Mouse (Mus musculus) neural tube, embryonic 14.5 days (tissue): ENCODE measurements around the gene Acsl4. TPM values are rescaled to one million over a fixed set of nuclear protein-coding genes. Genes with fewer than 3 reads are reported as not detected.

Experiments used
- ATAC-seq: fragments of 200-750 bp; cut with Nextera tagmentation; 2 replicates; pipeline ENCODE4 v1.8.0; 2017; ENCODE audit warnings: low read depth, mild to moderate bottlenecking, moderate TSS enrichment, moderate library complexity
- H3K27ac ChIP-seq: fragments of 300-500 bp; sonication (generic); 2 replicates; pipeline ENCODE4 v1.5.1; 2014; ENCODE audit warnings: low read depth, mild to moderate bottlenecking, control low read depth, low read length, moderate library complexity, mixed read lengths
- H3K27me3 ChIP-seq: fragments of 300-500 bp; sonication (generic); 2 replicates; pipeline ENCODE4 v1.6.1; 2014; ENCODE audit warnings: low read length; ENCODE audit not compliant: control insufficient read depth, insufficient read depth
- H3K36me3 ChIP-seq: fragments of 300-500 bp; sonication (generic); 2 replicates; pipeline ENCODE4 v1.6.1; 2014; ENCODE audit warnings: low read length, mixed read lengths; ENCODE audit not compliant: control insufficient read depth, insufficient read depth
- H3K4me1 ChIP-seq: fragments of 300-500 bp; sonication (generic); 2 replicates; pipeline ENCODE4 v1.6.1; 2014; ENCODE audit warnings: low read length; ENCODE audit not compliant: control insufficient read depth, insufficient read depth
- H3K4me2 ChIP-seq: fragments of 300-500 bp; sonication (generic); 2 replicates; pipeline ENCODE4 v1.6.1; 2014; ENCODE audit warnings: mild to moderate bottlenecking, low read depth, low read length, control low read depth
- H3K4me3 ChIP-seq: fragments of 300-500 bp; sonication (generic); 2 replicates; pipeline ENCODE4 v1.5.1; 2014; ENCODE audit warnings: low read depth, low read length, control low read depth, mixed read lengths
- H3K9ac ChIP-seq: fragments of 300-500 bp; sonication (generic); replicated peaks from 2 replicates; pipeline ENCODE4 v1.6.1; 2014; ENCODE audit warnings: low read depth, mild to moderate bottlenecking, control low read depth, low read length, mixed read lengths
- H3K9me3 ChIP-seq: fragments of 300-500 bp; sonication (generic); 2 replicates; pipeline ENCODE4 v1.6.1; 2016; ENCODE audit warnings: low read length; ENCODE audit not compliant: control insufficient read depth
- WGBS: fragments of 180-500 bp; shearing (Covaris S2); extraction: QIAGEN DNeasy Blood & Tissue Kit; methylation state at CpG from one replicate; pipeline ENCODE4 v1.1.7; 2014; 5-methylcytosine and 5-hydroxymethylcytosine counted together
- polyA plus RNA-seq: library from polyadenylated mRNA; unstranded; fragments of >200 nt; fragmentation: Nextera tagmentation; extraction: Ambion mirVana; gene quantifications from 2 replicates; pipeline ENCODE4 v1.2.1, GENCODE M21; 2014

Acsl4 gene
- polyA plus RNA-seq, 1 experiment from 2014 or later, result 35.2 TPM

- H3K9me3 ChIP-seq, result no peaks in the 10 kb centered on the region
- no peak overlapping the region for H3K4me3 ChIP-seq
- H3K36me3 ChIP-seq, result no peaks in the 10 kb centered on the region
- H3K27me3 ChIP-seq, result no peaks in the 10 kb centered on the region
- no peak overlapping the region for H3K27ac ChIP-seq
- 84% methylated on average over 9 of the region's 9 CpGs for WGBS
- no peak overlapping the region for H3K9ac ChIP-seq
- no peaks in the 10 kb centered on the region for H3K4me1 ChIP-seq
- ATAC-seq, result no peak
- H3K4me2 ChIP-seq, result no peak overlapping the region
Observed at GRCm38 (mm10) chrX:142316106-142316505, 74.2 kb downstream of the Acsl4 start.

DNA sequence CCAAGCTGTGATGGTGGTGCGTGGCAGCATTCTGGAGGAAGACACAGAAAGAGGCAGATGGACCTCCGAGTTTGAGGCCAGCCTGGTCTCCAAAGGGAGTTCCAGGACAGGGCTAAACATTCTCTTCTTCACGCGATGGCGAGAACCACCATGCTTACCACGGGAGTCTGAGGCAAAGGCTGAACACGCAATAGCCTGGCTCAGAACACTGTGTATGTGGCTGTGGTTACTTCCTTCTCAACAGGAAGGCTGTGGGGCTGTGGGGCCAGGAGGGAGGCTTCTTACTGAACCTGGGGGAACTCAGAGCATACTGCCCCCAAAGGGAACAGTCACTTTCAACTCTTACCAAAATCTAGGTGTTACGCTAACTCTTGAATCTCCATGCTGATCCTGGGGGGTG lies 75.1 kb downstream of the Acsl4 start:
- 73% methylated on average over 8 of the region's 8 CpGs for WGBS
- Histone ChIP-seq H3K27me3 (no peaks in the 10 kb centered on the region), H3K36me3 (no peaks in the 10 kb centered on the region), H3K4me2 (no peak overlapping the region), H3K9ac (no peak overlapping the region), H3K27ac (no peak overlapping the region), H3K4me1 (no peaks in the 10 kb centered on the region), H3K9me3 (no peaks in the 10 kb centered on the region), H3K4me3 (no peak overlapping the region)
- ATAC-seq, result no peak

- 50% methylated on average over 11 of the region's 11 CpGs for WGBS
- H3K9me3 ChIP-seq, result no peaks in the 10 kb centered on the region
- H3K27me3 ChIP-seq, result no peaks in the 10 kb centered on the region
- ATAC-seq, result peak; percentile 78
- no peak overlapping the region for H3K4me3 ChIP-seq
- no peaks in the 10 kb centered on the region for H3K36me3 ChIP-seq
- peak overlapping the region; percentile 11; the same call in 1 of the 2 replicates for H3K4me2 ChIP-seq
- H3K4me1 ChIP-seq, result no peaks in the 10 kb centered on the region
- H3K27ac ChIP-seq, result no peak overlapping the region
- H3K9ac ChIP-seq, result no peak overlapping the region
Observed at GRCm38 (mm10) chrX:142314307-142315024, 75.9 kb downstream of the Acsl4 start.

DNA sequence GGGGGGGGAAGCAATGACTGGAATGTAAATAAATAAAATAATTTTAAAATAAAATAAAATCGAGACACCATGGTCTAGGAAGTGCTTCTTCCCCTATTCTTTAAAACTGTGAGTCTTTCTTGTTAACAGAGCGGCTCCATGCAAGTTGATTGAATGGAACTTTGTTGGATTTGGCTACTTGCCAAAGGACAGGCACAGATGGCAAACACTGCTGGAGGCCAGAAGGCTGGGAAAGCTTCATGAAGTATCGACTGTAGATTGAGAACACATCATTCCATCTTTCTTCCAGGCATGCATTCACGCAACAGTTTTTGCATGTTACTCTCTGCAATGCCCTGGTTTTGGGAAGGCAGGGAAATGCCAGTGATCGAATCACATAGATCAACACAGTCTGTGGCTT lies 79.9 kb downstream of the Acsl4 start:
- Histone ChIP-seq H3K27me3 (no peaks in the 10 kb centered on the region), H3K4me2 (no peak overlapping the region), H3K9ac (no peak overlapping the region), H3K4me3 (no peak overlapping the region), H3K36me3 (no peaks in the 10 kb centered on the region), H3K9me3 (no peaks in the 10 kb centered on the region), H3K4me1 (no peaks in the 10 kb centered on the region), H3K27ac (no peak overlapping the region)
- no peak for ATAC-seq
- 50% methylated on average over 5 of the region's 5 CpGs for WGBS

- peak within 1 kb of the TSS; percentile 34; the same call in 1 of the 2 replicates for H3K9ac ChIP-seq
- H3K27me3 ChIP-seq, result no peaks in the 10 kb centered on the region
- H3K4me1 ChIP-seq, result no peaks in the 10 kb centered on the region
- H3K4me2 ChIP-seq, result peak within 1 kb of the TSS; percentile 32
- H3K4me3 ChIP-seq, result peak within 1 kb of the TSS; percentile 17; the same call in 1 of the 2 replicates
- no peaks in the 10 kb centered on the region for H3K9me3 ChIP-seq
- no peaks in the 10 kb centered on the region for H3K36me3 ChIP-seq
- peak within 1 kb of the TSS; percentile 48 for H3K27ac ChIP-seq
- ATAC-seq, result peak; percentile 81
- 19% methylated on average over 22 of the region's 33 CpGs for WGBS
Observed at GRCm38 (mm10) chrX:142305869-142306581, 84.3 kb downstream of the Acsl4 start, which contains the start of gene Kcne1l. Kcne1l (minus strand) TSS chrX:142306294.

DNA sequence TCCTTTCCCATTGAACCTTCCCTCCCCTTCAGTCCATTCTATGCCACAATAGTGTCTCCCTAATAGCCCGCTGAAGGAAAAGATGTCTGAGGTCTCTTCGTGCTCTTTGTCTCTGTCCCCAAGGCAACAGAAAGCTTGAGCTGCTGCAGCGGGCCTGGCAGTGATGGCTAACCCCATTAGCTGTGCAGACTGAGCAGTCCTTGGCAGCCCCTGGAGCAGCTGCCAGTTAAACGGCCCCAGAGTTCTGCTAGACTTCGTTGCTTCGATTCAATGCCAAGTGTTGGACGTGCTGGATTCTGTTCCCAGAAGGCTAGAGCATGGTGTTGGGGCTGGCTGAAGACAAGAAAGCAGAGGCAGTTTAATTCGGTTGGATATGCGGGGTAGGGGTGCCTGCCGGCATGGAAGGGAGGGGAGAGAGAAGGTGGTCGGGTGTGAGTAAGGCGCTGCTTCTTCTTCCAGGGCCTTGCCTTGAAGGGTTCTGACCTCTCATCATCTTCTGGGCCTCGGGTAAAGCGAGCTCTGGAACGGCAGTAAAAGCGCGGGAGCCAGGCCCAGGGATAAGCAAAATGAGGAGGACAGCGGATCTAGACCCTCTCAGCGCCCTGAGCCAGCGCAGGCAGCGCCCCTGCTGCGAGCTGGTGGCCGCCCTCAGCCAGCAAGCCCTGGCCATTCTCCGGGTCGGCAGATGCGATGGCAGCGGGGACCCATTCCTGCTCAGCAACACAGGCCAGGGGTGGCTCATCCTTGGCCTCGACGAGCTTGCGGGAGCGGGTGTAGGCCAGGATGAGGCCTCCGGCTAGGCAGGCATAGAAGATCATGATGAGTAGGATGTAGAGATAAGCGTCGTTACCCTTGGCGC lies 85.1 kb downstream of the Acsl4 start:
- Histone ChIP-seq H3K4me2 (peak overlapping the region; percentile 32), H3K27me3 (no peaks in the 10 kb centered on the region), H3K4me1 (no peaks in the 10 kb centered on the region), H3K27ac (peak overlapping the region; percentile 48), H3K36me3 (no peaks in the 10 kb centered on the region), H3K4me3 (peak overlapping the region; percentile 17; the same call in 1 of the 2 replicates), H3K9me3 (no peaks in the 10 kb centered on the region), H3K9ac (peak overlapping the region; percentile 34; the same call in 1 of the 2 replicates)
- ATAC-seq, result peak; percentile 85
- WGBS, result 23% methylated on average over 35 of the region's 35 CpGs

- Histone ChIP-seq H3K4me3 (no peak overlapping the region), H3K27me3 (no peaks in the 10 kb centered on the region), H3K27ac (no peak overlapping the region), H3K9me3 (no peaks in the 10 kb centered on the region), H3K4me2 (no peak overlapping the region), H3K36me3 (no peaks in the 10 kb centered on the region), H3K9ac (no peak overlapping the region), H3K4me1 (no peaks in the 10 kb centered on the region)
- ATAC-seq, result no peak
Observed at GRCm38 (mm10) chrX:142304592-142304991, 85.7 kb downstream of the Acsl4 start.

- Histone ChIP-seq H3K27me3 (no peaks in the 10 kb centered on the region), H3K4me1 (no peaks in the 10 kb centered on the region), H3K27ac (no peak overlapping the region), H3K4me2 (no peak overlapping the region), H3K9ac (no peak overlapping the region), H3K4me3 (no peak overlapping the region), H3K9me3 (no peaks in the 10 kb centered on the region), H3K36me3 (no peaks in the 10 kb centered on the region)
- no peak for ATAC-seq
- 49% methylated on average over 2 of the region's 2 CpGs for WGBS
Observed at GRCm38 (mm10) chrX:142303456-142303855, 86.9 kb downstream of the Acsl4 start.
